Mouse (Mus musculus) olfactory bulb, adult 2 months (tissue): ENCODE measurements around the gene Smim22. TPM values are rescaled to one million over a fixed set of nuclear protein-coding genes. Genes with fewer than 3 reads are reported as not detected.

Source experiments
- H3K27ac ChIP-seq: fragments of 200-500 bp; 2 replicates; pipeline ENCODE4 v1.5.1; 2012; ENCODE audit warnings: low read depth, low read length; ENCODE audit not compliant: insufficient read depth
- H3K4me1 ChIP-seq: fragments of 200-500 bp; 2 replicates; pipeline ENCODE4 v1.6.1; 2012; ENCODE audit warnings: low read length; ENCODE audit not compliant: control insufficient read depth, insufficient read depth
- H3K4me3 ChIP-seq: fragments of 200-500 bp; 2 replicates; pipeline ENCODE4 v1.5.1; 2012; ENCODE audit warnings: mild to moderate bottlenecking, low read depth, low read length, moderate library complexity; ENCODE audit not compliant: insufficient read depth
- CTCF ChIP-seq: fragments of 200-500 bp; IDR thresholded peaks from 2 replicates; pipeline ENCODE4 v1.5.1; 2012; ENCODE audit warnings: low read depth, mild to moderate bottlenecking, low read length, moderate library complexity; ENCODE audit not compliant: insufficient read depth
- POLR2A ChIP-seq: fragments of 200-500 bp; IDR thresholded peaks from 2 replicates; pipeline ENCODE4 v1.6.1; 2012; ENCODE audit warnings: mild to moderate bottlenecking, low read depth, low read length, moderate library complexity; ENCODE audit not compliant: insufficient read depth
- WGBS: fragments of 180-500 bp; shearing (Covaris S2); methylation state at CpG from one replicate; pipeline ENCODE4 v1.1.7; 2018; 5-methylcytosine and 5-hydroxymethylcytosine counted together
- polyA plus RNA-seq: library from polyadenylated mRNA; stranded (reverse); fragments of >200 nt; gene quantifications from 2 replicates; pipeline ENCODE4 v1.2.4, GENCODE M21; 2012; ENCODE audit warnings: low replicate concordance; ENCODE audit not compliant: missing spikeins, insufficient read depth, insufficient read length

The Smim22 gene
- polyA plus RNA-seq: not detected in 2 replicates

DNA sequence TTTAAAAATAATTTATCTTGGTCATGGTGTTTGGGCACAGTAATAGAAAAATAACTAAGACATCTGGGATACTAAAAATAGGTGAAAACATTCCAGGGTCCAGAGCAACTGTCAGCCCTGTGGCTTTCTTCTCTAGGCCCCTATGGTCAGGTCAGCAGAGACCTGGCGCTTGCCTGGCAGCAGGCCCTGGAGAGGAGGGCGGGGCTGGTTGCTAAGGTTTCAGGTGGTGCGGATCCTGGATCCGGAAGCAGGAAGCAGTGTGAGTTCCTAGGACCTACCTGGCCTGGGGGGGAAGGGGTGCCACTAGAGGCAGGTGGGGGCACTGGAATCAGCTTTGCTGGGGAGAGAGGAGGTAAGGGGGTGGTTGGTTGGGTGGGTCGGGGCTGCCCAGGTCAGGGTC lies at the start of gene Smim22:
Gene Smim22 (plus strand): TSS at position 222 of the 400 bp plus-strand sequence.
- H3K27ac ChIP-seq: no peak within 1 kb of the TSS
- H3K4me3 ChIP-seq: no peak within 1 kb of the TSS
- TF ChIP-seq POLR2A: no peak
- no peak for TF ChIP-seq CTCF
- 53% methylated on average over 5 of the region's 5 CpGs for WGBS
- peaks cover 17% of the 10 kb centered on the region for H3K4me1 ChIP-seq

DNA sequence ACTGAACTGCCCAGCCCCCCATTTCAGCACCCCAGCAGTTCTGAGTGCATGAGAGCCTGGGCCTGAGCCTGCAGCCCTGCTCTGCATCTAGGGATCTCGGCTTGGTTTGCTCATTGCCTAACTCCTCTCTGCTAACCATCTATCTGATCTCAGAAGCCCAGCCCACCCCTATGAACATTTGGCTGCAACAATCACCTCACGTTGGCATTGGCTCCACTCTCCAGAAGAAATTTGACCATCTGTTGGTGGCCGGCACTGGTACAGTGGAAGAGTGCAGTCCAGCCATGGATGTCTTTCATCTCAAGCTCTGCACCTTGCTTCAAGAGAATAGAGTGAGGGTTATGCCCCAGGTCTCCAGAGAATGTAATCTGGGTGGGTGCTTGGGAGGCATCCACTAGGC lies 49.6 kb upstream of the Smim22 start:
- Histone ChIP-seq H3K27ac (no peak overlapping the region), H3K4me1 (peaks cover 11% of the 10 kb centered on the region), H3K4me3 (no peak overlapping the region)
- 75% methylated on average over 3 of the region's 3 CpGs for WGBS
- TF ChIP-seq POLR2A: no peak
- TF ChIP-seq CTCF: no peak

DNA sequence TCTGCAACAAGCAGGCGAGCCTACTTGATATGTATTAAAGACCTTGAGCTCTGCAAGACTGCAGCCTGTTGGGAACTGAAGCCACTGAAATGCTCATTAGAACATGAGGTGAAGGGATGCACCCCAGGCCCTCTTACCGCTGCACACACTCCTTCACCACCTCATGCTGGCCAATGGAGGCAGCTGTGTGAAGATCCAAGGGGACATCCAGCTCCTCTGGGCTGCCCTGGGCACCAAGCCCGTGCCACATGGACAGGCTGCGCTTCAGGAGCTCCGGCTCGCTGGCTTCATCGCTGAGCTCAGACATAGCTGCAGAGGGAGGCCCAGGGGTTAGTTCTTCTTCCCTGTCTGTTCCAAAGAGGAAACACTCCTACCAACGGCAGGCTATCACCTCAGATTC lies 46.8 kb upstream of the Smim22 start:
- Histone ChIP-seq H3K27ac (no peak overlapping the region), H3K4me3 (no peak overlapping the region), H3K4me1 (peaks cover 18% of the 10 kb centered on the region)
- 76% methylated on average over 8 of the region's 8 CpGs for WGBS
- no peak for TF ChIP-seq POLR2A
- no peak for TF ChIP-seq CTCF

DNA sequence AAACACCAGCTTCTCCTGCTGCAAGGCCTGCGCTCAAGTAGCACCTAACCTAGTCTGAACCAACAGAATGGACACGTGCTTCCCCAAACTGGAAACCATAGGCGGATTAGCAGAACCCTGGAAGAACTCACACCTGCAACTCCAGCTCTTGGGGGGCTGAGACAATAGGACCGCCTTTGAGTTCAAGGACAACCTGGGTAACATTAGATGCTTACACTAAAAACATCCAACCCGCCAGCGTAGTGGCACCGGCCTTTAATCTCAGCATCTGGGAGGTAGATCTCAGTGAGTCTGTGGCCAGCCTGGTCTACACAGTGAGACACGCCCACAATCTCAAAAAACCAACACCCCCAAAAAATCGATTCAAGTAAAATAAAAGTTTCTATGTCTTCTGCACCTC lies 43.7 kb upstream of the Smim22 start:
- Histone ChIP-seq H3K27ac (no peak overlapping the region), H3K4me1 (peaks cover 10% of the 10 kb centered on the region), H3K4me3 (peak overlapping the region; percentile 87)
- WGBS: 36% methylated on average over 9 of the region's 9 CpGs
- TF ChIP-seq CTCF (no peak), POLR2A (no peak)

DNA sequence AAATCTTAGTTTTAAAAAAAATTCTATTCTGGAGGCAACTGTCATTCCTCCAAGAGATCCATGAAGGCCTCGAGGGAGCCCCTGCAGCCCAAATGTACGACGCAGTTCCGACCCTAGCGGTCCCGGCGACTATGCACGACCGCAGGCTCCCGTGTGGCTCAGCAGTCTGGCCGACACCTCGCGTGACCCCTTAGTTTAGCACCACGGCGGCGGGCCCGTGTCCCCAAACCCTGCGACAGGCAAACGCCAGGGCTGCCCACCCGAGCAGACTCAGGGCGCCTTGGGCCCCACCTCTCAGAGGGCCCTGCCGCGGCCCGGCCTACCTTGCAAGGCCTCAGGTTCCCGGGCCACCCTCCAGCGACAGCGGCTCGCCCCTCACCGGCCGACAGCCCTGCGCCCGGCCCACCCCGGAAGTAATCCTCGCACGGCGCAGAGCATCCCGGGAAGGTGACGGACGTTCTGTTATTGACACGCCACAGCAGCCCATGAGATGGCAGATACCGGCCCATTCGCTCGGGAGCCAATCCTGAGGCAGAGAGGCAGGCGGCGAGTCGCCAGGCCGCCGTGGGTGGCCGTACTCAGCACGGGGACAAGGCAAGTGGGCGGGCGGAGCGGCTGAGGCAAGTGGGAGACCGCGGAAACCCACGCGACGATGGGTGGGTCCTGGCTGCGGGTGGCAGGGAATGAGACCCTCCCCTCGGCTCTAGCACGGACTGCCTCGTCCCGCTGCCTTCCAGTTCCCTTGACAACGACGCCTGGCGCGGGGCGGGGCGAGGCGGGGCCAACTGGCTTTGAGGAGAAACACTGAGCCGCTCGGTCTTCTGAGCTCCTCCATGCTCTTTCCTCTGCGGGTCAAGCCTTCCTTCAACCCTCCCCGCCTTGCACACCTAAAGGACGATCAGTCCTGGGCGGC lies 43.0 kb upstream of the Smim22 start, which contains the start of gene Anks3:
Gene Anks3 (minus strand): TSS at position 409 of the 913 bp plus-strand sequence.
- WGBS: under 1% methylated on average over 76 of the region's 76 CpGs
- H3K4me1 ChIP-seq: peaks cover 10% of the 10 kb centered on the region
- TF ChIP-seq CTCF: no peak
- peak; percentile 47 for TF ChIP-seq POLR2A

DNA sequence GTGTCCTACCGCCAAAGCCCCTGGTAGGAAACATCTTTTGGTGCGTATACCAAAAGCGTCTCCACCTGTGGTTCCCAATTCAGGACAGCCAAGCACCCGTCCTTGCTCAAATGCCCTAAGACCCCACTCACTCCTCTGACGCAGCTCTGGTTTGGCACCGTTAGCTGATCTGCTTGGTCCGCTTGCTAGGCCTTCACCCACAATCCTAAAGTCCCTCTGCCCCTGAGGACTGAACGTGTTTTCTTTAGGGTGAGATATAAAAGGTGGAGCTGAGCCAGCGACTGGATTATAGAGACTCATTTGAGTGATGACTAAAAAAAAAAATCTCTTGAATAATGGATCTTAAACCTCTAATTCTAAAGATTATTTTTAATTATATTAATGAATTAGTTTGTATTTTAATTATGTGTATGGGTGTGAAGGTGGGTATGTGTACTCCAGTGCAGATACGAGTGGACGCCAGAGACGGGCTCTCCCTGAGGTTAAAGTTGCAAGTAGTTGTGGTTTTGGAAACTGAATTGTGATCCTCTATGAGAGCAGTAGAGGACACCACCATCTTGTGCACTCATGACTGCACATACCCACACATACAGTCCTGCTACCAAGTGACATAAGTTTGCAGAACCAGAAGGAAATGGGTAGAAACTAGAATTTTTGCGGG lies 42.2 kb upstream of the Smim22 start:
- Histone ChIP-seq H3K4me3 (peak overlapping the region; percentile 87), H3K27ac (peak overlapping the region; percentile 74), H3K4me1 (peaks cover 10% of the 10 kb centered on the region)
- TF ChIP-seq POLR2A (no peak), CTCF (no peak)
- 16% methylated on average over 13 of the region's 13 CpGs for WGBS

More for the DNA sequence above, 43.0 kb upstream of the Smim22 start, which contains the start of gene Anks3:
- peak within 1 kb of the TSS; percentile 87 for H3K4me3 ChIP-seq
- H3K27ac ChIP-seq: peak within 1 kb of the TSS; percentile 74

DNA sequence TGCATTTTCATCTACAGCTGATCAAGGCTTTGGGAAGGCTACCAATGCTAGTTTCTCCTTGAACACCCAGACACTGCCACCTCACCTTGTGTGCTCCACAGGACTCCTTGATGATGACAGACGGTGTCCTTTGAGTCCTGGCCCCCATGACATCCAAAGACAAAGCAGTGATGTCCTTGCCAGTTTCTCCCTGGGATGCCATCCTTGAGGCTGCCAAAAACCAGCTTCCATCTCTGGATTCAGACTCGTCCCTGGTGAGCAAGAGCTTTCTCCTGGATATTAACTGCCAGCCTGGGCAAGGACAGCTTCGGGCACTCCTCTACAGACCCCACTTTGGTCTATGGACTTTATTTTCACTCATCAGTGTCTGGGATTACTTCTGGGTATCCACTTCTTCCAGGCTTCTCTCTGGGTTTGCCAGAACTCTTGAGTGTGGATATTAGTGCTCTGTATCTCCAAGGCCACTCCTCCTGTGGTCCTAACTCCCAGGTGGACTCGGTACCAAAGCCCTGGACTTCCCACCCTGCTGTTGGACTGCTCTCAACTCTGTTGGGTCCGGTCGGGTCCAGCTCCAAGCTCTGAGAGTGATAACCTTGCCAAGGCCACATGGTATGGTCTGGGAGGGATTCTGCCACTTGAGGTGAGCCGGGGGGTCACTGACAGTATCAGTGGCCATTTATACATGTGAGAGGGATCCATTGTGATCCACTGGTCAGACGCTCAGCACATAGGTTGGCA lies 41.5 kb upstream of the Smim22 start:
- no peak overlapping the region for H3K4me3 ChIP-seq
- H3K4me1 ChIP-seq: peaks cover 10% of the 10 kb centered on the region
- WGBS: 92% methylated on average over 8 of the region's 8 CpGs
- no peak overlapping the region for H3K27ac ChIP-seq
- no peak for TF ChIP-seq CTCF
- TF ChIP-seq POLR2A: no peak

DNA sequence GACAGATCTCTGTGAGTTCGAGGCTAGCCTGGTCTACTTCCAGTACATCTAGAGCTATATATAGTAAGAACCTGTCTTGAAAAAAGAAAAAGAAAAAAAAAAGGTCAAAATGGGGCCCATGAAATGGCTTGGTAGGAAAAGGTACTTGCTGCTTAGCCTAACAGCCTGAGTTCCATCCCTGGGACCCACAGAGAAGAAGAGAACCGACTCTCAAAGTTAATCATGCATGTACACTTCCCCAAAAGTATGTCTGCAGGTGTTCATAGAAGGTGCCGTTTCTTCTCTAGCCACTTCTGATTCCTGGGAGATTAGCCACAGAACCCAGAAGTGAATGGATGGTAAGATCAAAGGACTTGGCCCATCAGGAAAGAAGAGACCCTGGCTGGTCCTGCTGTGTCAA lies 38.7 kb upstream of the Smim22 start:
- H3K4me3 ChIP-seq: no peak overlapping the region
- WGBS: 74% methylated on average over 3 of the region's 3 CpGs
- H3K27ac ChIP-seq: no peak overlapping the region
- H3K4me1 ChIP-seq: peaks cover 6% of the 10 kb centered on the region
- TF ChIP-seq POLR2A (no peak), CTCF (no peak)
